Mouse (Mus musculus): ENCODE measurements around the gene Gm3752.
"Not testable (repeated sequence)": the region's sequence is repeated elsewhere in the genome, so short reads cannot be mapped to it uniquely, and the experiment has no call there.

Gene Gm3752

GRCm38 (mm10) chr14:7483662-7484061 lies at the start of gene Gm3752:
Gene Gm3752, minus strand, starts transcription at chr14:7483762.
- DNase-seq (ENCODE audit: low spot score in 2 of 2) = not testable (repeated sequence)

- DNase-seq (ENCODE audit: low spot score in 2 of 2) = not testable (repeated sequence)
Measured at GRCm38 (mm10) chr14:7488731-7489130, 5.2 kb upstream of the Gm3752 start.

GRCm38 (mm10) chr14:7450817-7451216 lies 32.7 kb downstream of the Gm3752 start, which contains the start of gene Gm3755:
Gene Gm3755, minus strand, starts transcription at chr14:7450917.
- not testable (repeated sequence) for DNase-seq (ENCODE audit: low spot score in 2 of 2)

DNA sequence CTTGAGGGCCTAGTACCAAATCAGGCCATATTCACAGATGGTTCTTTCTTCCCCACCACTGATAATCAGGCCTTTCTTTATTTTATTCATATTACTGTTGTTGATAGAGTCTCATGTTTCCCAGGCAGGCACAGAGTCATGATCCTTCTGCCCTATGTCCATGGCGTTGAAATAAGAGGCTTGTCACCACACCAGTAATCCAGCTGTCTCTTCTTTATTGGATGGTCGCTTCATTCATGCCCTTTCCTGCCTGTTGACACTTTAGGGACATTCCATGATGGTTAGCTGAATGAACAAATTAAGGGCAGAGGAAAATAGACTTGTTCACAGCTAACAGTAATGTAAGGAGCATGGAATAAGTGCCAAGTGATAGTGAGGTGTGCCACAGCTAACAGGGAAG lies 61.1 kb downstream of the Gm3752 start:
- not testable (repeated sequence) for DNase-seq (ENCODE audit: low spot score in 2 of 2)
